Mouse (Mus musculus) G1E (cell line): Measurements from ENCODE around the gene Atad3a. TPM values are rescaled to one million over a fixed set of nuclear protein-coding genes. Genes with fewer than 3 reads are reported as not detected.
A peak's percentile ranks its signal among the peaks of the same experiment; 100 is the strongest.

ENCODE experiments used
- ATAC-seq: 2 replicates; pipeline ENCODE4 v1.8.0; 2016; ENCODE audit warnings: mild to moderate bottlenecking; ENCODE audit not compliant: insufficient number of reproducible peaks, poor library complexity, low FRiP score, severe bottlenecking; ENCODE audit errors: extremely low read depth
- DNase-seq: peaks from one replicate; pipeline ENCODE4 v3.0.0; 2012; ENCODE audit warnings: low spot score
- H3K27me3 ChIP-seq: 2 replicates; pipeline ENCODE4 v1.6.1; 2012; ENCODE audit warnings: mild to moderate bottlenecking, low read length, inconsistent platforms; ENCODE audit not compliant: insufficient read depth
- H3K36me3 ChIP-seq: replicated peaks from 2 replicates; pipeline ENCODE3; 2012; ENCODE audit warnings: mild to moderate bottlenecking, inconsistent platforms
- H3K4me1 ChIP-seq: 2 replicates; pipeline ENCODE4 v1.6.1; 2012; ENCODE audit warnings: low read depth, low read length, inconsistent platforms, mixed read lengths; ENCODE audit not compliant: insufficient read depth
- H3K4me3 ChIP-seq: 2 replicates; pipeline ENCODE4 v1.5.1; 2012; ENCODE audit warnings: low read depth, mild to moderate bottlenecking, inconsistent platforms, low read length, moderate library complexity, mixed read lengths
- H3K9me3 ChIP-seq: replicated peaks from 2 replicates; pipeline ENCODE4 v1.6.1; 2012; ENCODE audit warnings: inconsistent platforms
- CTCF ChIP-seq: IDR thresholded peaks from 2 replicates; pipeline ENCODE4 v1.5.1; 2012; ENCODE audit warnings: low read depth, low read length, inconsistent platforms, mixed read lengths
- GATA1 ChIP-seq: IDR thresholded peaks from 2 replicates; pipeline ENCODE4 v1.6.1; 2012; ENCODE audit warnings: borderline replicate concordance, low read length, inconsistent platforms, mixed read lengths
- GATA2 ChIP-seq: IDR thresholded peaks from 2 replicates; pipeline ENCODE4 v1.6.1; 2012; ENCODE audit warnings: low read depth, low read length, inconsistent platforms, borderline replicate concordance
- POLR2AphosphoS5 ChIP-seq: IDR thresholded peaks from 2 replicates; pipeline ENCODE4 v1.6.1; 2012; ENCODE audit warnings: low read depth, low read length, inconsistent platforms; ENCODE audit not compliant: insufficient replicate concordance
- TAL1 ChIP-seq: conservative IDR thresholded peaks from 2 replicates; pipeline ENCODE4 v1.6.1; 2012; ENCODE audit warnings: low read depth, low read length, inconsistent platforms, mixed read lengths
- polyA plus RNA-seq: library from polyadenylated mRNA; stranded (reverse); fragments of >175 nt; gene quantifications from 2 replicates; pipeline ENCODE4 v1.2.3, GENCODE M21; 2012
- total RNA-seq, 2 experiments: library from RNA; stranded (forward) in 1 of 2; stranded (reverse) in 1 of 2; fragments of 200-1000 nt in 1 of 2; fragments of >200 nt in 1 of 2; fragmentation: Nextera tagmentation in 1 of 2; gene quantifications; 2 replicates each; pipeline ENCODE4 v1.2.3; 2014 to 2017

The Atad3a gene
- total and polyA plus RNA-seq, 3 experiments = 61.5 to 65.7 (median 64.6) TPM

DNA sequence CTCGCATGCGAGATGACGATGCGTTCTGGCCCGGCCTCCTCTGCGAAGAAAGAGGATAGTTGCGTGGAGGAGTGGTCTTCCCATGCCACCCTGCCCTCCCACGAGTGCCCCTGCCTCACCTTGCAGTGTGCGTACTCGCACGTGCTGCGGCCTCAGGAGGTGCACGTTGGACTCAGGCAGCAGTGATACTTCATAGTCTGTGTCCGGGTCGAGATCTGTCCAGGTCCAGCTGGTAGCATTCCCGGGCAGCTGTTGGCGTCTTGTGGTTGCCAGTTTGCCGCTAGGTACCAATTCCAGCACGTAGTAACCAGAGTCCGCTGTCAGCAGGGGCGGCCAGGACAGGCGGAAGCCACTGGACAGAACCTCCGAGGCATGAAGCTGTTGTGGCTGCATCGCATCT, 9.7 kb upstream of the Atad3a start:
- Histone ChIP-seq H3K9me3 (no peaks in the 10 kb centered on the region), H3K36me3 (peaks cover 16% of the 10 kb centered on the region), H3K4me1 (peaks cover 41% of the 10 kb centered on the region), H3K4me3 (peak overlapping the region; percentile 77), H3K27me3 (peaks cover 44% of the 10 kb centered on the region)
- ATAC-seq = no peak
- DNase-seq = no peak
- no peak for TF ChIP-seq CTCF

- ATAC-seq (peak; percentile 76), DNase-seq (peak; percentile 89)
- peaks cover 38% of the 10 kb centered on the region for H3K27me3 ChIP-seq
- TF ChIP-seq TAL1 = no peak
- TF ChIP-seq CTCF = peak; percentile 97
- H3K9me3 ChIP-seq = no peaks in the 10 kb centered on the region
- H3K4me3 ChIP-seq = peak overlapping the region; percentile 77
- H3K36me3 ChIP-seq = peaks cover 16% of the 10 kb centered on the region
- peaks cover 35% of the 10 kb centered on the region for H3K4me1 ChIP-seq
These were observed 9.1 kb upstream of the Atad3a start for GRCm38 (mm10) chr4:155769880-155770512.

GRCm38 (mm10) chr4:155769496-155769879, 8.6 kb upstream of the Atad3a start:
- ATAC-seq = no peak; the same call in 1 of the 2 replicates
- H3K4me3 ChIP-seq = peak overlapping the region; percentile 77

GRCm38 (mm10) chr4:155762357-155762756, 1.5 kb upstream of the Atad3a start:
- Histone ChIP-seq H3K27me3 (no peaks in the 10 kb centered on the region), H3K36me3 (peaks cover 23% of the 10 kb centered on the region), H3K4me3 (no peak overlapping the region), H3K9me3 (no peaks in the 10 kb centered on the region), H3K4me1 (peaks cover 37% of the 10 kb centered on the region)
- TF ChIP-seq GATA2 (no peak), CTCF (no peak), GATA1 (no peak), TAL1 (no peak), POLR2AphosphoS5 (no peak)
- no peak for DNase-seq
- no peak for ATAC-seq

More at GRCm38 (mm10) chr4:155769496-155769879, 8.6 kb upstream of the Atad3a start:
- DNase-seq = no peak
- TF ChIP-seq TAL1 = no peak
- no peak for TF ChIP-seq CTCF
- TF ChIP-seq GATA1 = no peak
- TF ChIP-seq GATA2 = no peak
- TF ChIP-seq POLR2AphosphoS5 = no peak
- H3K4me1 ChIP-seq = peaks cover 30% of the 10 kb centered on the region
- H3K9me3 ChIP-seq = no peaks in the 10 kb centered on the region
- H3K36me3 ChIP-seq = peaks cover 16% of the 10 kb centered on the region
- H3K27me3 ChIP-seq = peaks cover 35% of the 10 kb centered on the region

- H3K36me3 ChIP-seq = peaks cover 28% of the 10 kb centered on the region
- no peak for DNase-seq
- H3K27me3 ChIP-seq = no peaks in the 10 kb centered on the region
- peaks cover 41% of the 10 kb centered on the region for H3K4me1 ChIP-seq
- TF ChIP-seq GATA2 (no peak), GATA1 (no peak), CTCF (no peak), TAL1 (no peak), POLR2AphosphoS5 (no peak)
- no peak for ATAC-seq
- H3K4me3 ChIP-seq = peak overlapping the region; percentile 90
- no peaks in the 10 kb centered on the region for H3K9me3 ChIP-seq
These were observed 635 bp upstream of the Atad3a start for GRCm38 (mm10) chr4:155761356-155762099.

DNA sequence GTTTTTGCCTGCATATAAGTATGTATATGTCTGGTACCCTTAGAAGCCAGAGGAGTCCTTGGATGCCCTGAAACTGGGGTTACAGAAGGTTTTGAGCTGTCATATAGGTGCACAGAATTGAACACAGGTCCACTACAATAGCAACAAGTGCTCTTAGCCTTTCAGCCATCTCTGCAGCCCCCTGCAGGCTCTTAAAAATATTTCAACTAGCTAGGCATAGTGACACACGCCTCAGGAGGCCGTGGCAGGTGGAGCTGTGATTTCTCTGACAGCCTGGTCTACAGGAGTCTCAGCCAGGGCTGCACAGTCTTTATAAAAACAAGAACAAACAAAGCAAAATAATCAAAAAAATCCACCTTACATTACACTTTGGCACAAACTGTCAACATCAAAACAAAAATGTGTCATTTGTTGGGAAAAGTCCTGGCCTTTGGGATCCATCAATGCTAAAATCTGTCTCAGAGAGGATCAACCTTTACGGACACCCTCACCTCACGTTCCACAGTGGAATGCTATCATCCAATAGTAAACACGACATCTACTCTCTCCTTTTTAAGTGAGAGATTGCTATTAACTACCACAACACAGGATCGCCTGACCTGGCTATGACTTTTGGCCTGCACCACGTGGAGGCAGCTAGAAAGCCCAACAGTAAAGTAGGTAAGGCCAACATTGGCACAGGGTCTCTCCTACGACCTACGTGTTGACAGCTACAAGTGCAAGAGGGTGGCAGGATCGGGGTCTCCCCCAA, 856 bp downstream of the Atad3a start:
- Histone ChIP-seq H3K36me3 (peaks cover 43% of the 10 kb centered on the region), H3K4me3 (peak overlapping the region; percentile 90), H3K4me1 (peaks cover 41% of the 10 kb centered on the region), H3K9me3 (no peaks in the 10 kb centered on the region), H3K27me3 (no peaks in the 10 kb centered on the region)
- peak; percentile 40 for DNase-seq
- peak; percentile 52; the same call in 1 of the 2 replicates for ATAC-seq
- TF ChIP-seq GATA1 = no peak
- 0 out of 2 replicates have a peak, but pooled peaks have one; percentile 9 for TF ChIP-seq CTCF
- no peak for TF ChIP-seq POLR2AphosphoS5
